Mouse (Mus musculus) lung, postnatal 0 days (tissue): Measurements from ENCODE around the gene Pum1.

Source experiments
- CTCF ChIP-seq: IDR thresholded peaks from 2 replicates; pipeline ENCODE4 v1.5.1; 2016; ENCODE audit warnings: antibody characterized with exemption, mild to moderate bottlenecking
- EP300 ChIP-seq: IDR thresholded peaks from 2 replicates; pipeline ENCODE4 v1.6.1; 2016; ENCODE audit warnings: antibody characterized with exemption, mild to moderate bottlenecking, control low read depth

DNA sequence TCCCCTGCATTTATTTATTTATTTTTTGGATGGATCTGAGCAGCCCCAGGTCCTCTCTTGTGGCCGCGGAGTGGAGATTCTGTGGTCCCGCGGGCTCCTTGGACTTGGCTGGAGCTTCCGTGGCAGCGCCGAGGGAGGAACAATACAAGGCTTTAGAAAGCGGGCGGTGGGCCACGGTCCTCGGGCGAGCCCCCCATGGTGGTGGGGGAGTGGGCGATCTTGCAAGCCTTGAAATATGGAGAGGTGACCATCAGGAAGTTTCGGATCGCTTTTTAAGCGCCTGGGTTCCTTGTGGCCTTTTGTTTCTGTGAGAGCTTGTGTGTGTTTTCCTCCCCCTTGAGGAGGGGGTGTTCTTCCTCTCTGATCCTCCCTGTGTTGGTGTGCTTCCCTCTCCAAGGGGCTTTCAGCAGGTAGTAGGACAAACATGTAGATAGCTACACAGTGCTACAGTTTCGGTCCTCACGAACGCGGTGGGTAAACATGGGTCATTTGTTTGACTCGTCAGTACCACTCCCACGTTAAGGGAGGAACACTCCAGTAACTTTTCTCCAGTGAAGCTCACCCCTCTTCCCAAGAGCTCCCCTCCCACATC is 785 bp downstream of the Pum1 start:
- no peak for TF ChIP-seq CTCF
- no peak for TF ChIP-seq EP300
